ENCODE assay signal across 8 mouse cellular contexts in the genomic region with DNA sequence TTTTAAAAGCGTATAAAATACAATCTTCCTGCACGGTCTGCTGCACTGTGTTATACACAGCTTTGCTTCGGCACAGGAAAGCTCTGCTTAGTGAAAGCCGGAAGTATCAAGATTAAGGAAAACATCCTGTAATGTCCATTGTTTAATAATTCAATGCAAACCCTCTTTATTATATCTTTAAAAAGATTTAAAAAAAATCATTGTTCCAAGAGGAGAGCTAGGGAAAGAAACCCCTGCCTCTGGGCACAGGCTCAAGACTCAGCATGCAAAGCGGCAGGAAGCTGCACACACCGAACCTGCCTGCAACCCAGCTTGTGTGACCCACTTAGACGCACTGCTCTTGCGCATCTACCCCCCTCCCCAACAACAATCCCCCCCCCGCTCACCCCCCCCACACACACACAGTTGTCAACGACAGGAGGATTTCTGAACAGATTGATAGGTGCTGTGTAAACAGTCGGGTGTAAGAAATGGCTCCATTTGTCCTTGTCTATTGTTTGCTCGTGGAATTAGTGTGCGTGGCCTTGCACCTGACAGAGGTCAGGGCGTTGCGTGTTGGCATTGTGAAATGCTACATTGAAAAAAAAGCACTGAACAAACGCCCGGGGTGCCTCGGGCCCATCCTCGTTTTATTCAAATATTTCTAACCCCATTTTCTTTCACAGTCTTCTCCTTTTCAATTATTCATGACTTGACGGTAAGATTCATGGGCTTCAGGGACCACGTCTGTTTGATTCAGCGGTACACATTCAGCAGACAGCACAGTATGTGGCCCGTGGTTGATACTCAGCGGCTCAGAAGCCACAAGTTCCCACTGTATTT.
DNase-seq lines count a peak whose midpoint lies in the region.

No protein-coding gene starts in this region.

- H3K27me3 ChIP-seq in hindbrain, embryonic 10.5 days (ENCODE audit: insufficient read depth, poor library complexity, severe bottlenecking), result peaks cover 23% of the 10 kb centered on the region

- peaks cover 21% of the 10 kb centered on the region for H3K4me1 ChIP-seq in hindbrain, embryonic 10.5 days (replicated peaks)

- no peaks in the 10 kb centered on the region for H3K36me3 ChIP-seq in hindbrain, embryonic 10.5 days

- 25% methylated on average over 24 of the region's 24 CpGs for WGBS in hindbrain, embryonic 10.5 days

- H3K27ac ChIP-seq in hindbrain, embryonic 10.5 days, result peak overlapping the region; percentile 77

- H3K4me3 ChIP-seq in hindbrain, embryonic 10.5 days, result peak overlapping the region; percentile 40

- no peaks in the 10 kb centered on the region for H3K9me3 ChIP-seq in hindbrain, embryonic 10.5 days

- peak; percentile 18 for DNase-seq in adrenal gland, postnatal 10 days
- no peak for DNase-seq in adrenal gland, postnatal 25 days
- DNase-seq in ZHBTc4 (ENCODE audit: low read depth, low spot score), result peak; percentile 29
- peak; percentile 38 for DNase-seq in hindbrain, embryonic 10.5 days (ENCODE audit: low spot score)
- peak; percentile 27 to 72 for DNase-seq in lung, postnatal 4 days
- DNase-seq in spleen, adult 18-20 months, result no peak
- no peak for DNase-seq in gastrocnemius, postnatal 14 days
- no peak for DNase-seq in right cerebral cortex, postnatal 36 days (ENCODE audit: low spot score in 2 of 2)

- intact Hi-C loops in gastrocnemius, postnatal 14 days (cut with DNase I; ENCODE audit: low total_unique reads), result no loop called here

Comparison
In these comparisons a context has a peak if more than half of its experiments do, and no peak if none do; other contexts are left out.
1. DNase-seq: peak in adrenal gland, postnatal 10 days (single experiment), ZHBTc4 (single experiment), hindbrain, embryonic 10.5 days (single experiment) and lung, postnatal 4 days (2 of 2); none in adrenal gland, postnatal 25 days (single experiment), spleen, adult 18-20 months (0 of 2), gastrocnemius, postnatal 14 days (single experiment) and right cerebral cortex, postnatal 36 days (0 of 2).